Mouse (Mus musculus): ENCODE measurements around the gene Hba-a2.
"Not testable (repeated sequence)": the region's sequence is repeated elsewhere in the genome, so short reads cannot be mapped to it uniquely, and the experiment has no call there.

Gene Hba-a2

GRCm38 (mm10) chr11:32296203-32296602 is at the start of gene Hba-a2:
Hba-a2 (plus strand) TSS chr11:32296489.
- not testable (repeated sequence) for DNase-seq (ENCODE audit: low read depth, low spot score)

GRCm38 (mm10) chr11:32247068-32247467 is 49.2 kb upstream of the Hba-a2 start:
- DNase-seq (ENCODE audit: low read depth, low spot score), result no peak

- no peak for DNase-seq (ENCODE audit: low read depth, low spot score)
Observed at GRCm38 (mm10) chr11:32248350-32248749, 47.9 kb upstream of the Hba-a2 start.

- no peak for DNase-seq (ENCODE audit: low read depth, low spot score)
Observed at GRCm38 (mm10) chr11:32250880-32251763, 45.2 kb upstream of the Hba-a2 start.

GRCm38 (mm10) chr11:32253121-32253520 is 43.2 kb upstream of the Hba-a2 start:
- no peak for DNase-seq (ENCODE audit: low read depth, low spot score)

- DNase-seq (ENCODE audit: low read depth, low spot score), result no peak
Observed at GRCm38 (mm10) chr11:32256146-32256545, 40.1 kb upstream of the Hba-a2 start.

GRCm38 (mm10) chr11:32256566-32256965 is 39.7 kb upstream of the Hba-a2 start:
- DNase-seq (ENCODE audit: low read depth, low spot score), result no peak

GRCm38 (mm10) chr11:32262674-32263415 is 33.4 kb upstream of the Hba-a2 start:
- DNase-seq (ENCODE audit: low read depth, low spot score), result no peak

- DNase-seq (ENCODE audit: low read depth, low spot score), result no peak
Observed at GRCm38 (mm10) chr11:32265117-32265738, 31.1 kb upstream of the Hba-a2 start.

- DNase-seq (ENCODE audit: low read depth, low spot score), result no peak
Observed at GRCm38 (mm10) chr11:32266194-32266593, 30.1 kb upstream of the Hba-a2 start.

- DNase-seq (ENCODE audit: low read depth, low spot score), result no peak
Observed at GRCm38 (mm10) chr11:32266776-32267175, 29.5 kb upstream of the Hba-a2 start.

GRCm38 (mm10) chr11:32267188-32267884 is 29.0 kb upstream of the Hba-a2 start, which contains the start of gene Nprl3:
Nprl3 (minus strand) TSS chr11:32267707.
- DNase-seq (ENCODE audit: low read depth, low spot score), result peak; percentile 95

- no peak for DNase-seq (ENCODE audit: low read depth, low spot score)
Observed at GRCm38 (mm10) chr11:32267964-32268363, 28.3 kb upstream of the Hba-a2 start.

- no peak for DNase-seq (ENCODE audit: low read depth, low spot score)
Observed at GRCm38 (mm10) chr11:32268952-32269351, 27.3 kb upstream of the Hba-a2 start.

- DNase-seq (ENCODE audit: low read depth, low spot score), result no peak
Observed at GRCm38 (mm10) chr11:32271178-32271577, 25.1 kb upstream of the Hba-a2 start.

GRCm38 (mm10) chr11:32276347-32276746 is 19.9 kb upstream of the Hba-a2 start, which contains the start of gene Hba-x:
Hba-x (plus strand) TSS chr11:32276400.
- DNase-seq (ENCODE audit: low read depth, low spot score), result no peak

GRCm38 (mm10) chr11:32277736-32278457 is 18.4 kb upstream of the Hba-a2 start:
- DNase-seq (ENCODE audit: low read depth, low spot score), result no peak

GRCm38 (mm10) chr11:32278458-32278957 is 17.8 kb upstream of the Hba-a2 start:
- DNase-seq (ENCODE audit: low read depth, low spot score), result no peak

GRCm38 (mm10) chr11:32280646-32281045 is 15.6 kb upstream of the Hba-a2 start:
- DNase-seq (ENCODE audit: low read depth, low spot score), result no peak

- DNase-seq (ENCODE audit: low read depth, low spot score), result no peak
Observed at GRCm38 (mm10) chr11:32281416-32282144, 14.7 kb upstream of the Hba-a2 start.

Measured in skeletal muscle tissue, adult 2 months (tissue).